Mouse (Mus musculus): Measurements from ENCODE around the gene Cdc6. TPM values are rescaled to one million over a fixed set of nuclear protein-coding genes. Genes with fewer than 3 reads are reported as not detected.
"Not testable (repeated sequence)": the region's sequence is repeated elsewhere in the genome, so short reads cannot be mapped to it uniquely, and the experiment has no call there.

The Cdc6 gene
- total RNA-seq, 2 experiments from 2014 or later: 44.1 to 56.1 TPM

GRCm38 (mm10) chr11:98930127-98930601 lies 22.6 kb downstream of the Cdc6 start:
- ATAC-seq (replicated peaks; ENCODE audit: poor library complexity): no peak

GRCm38 (mm10) chr11:98930773-98931512 lies 23.3 kb downstream of the Cdc6 start:
- ATAC-seq (replicated peaks; ENCODE audit: poor library complexity): no peak

- ATAC-seq (replicated peaks; ENCODE audit: poor library complexity): no peak
Measured at GRCm38 (mm10) chr11:98931513-98932292, 24.1 kb downstream of the Cdc6 start.

GRCm38 (mm10) chr11:98932293-98933091 lies 24.9 kb downstream of the Cdc6 start:
- no peak for ATAC-seq (replicated peaks; ENCODE audit: poor library complexity)

GRCm38 (mm10) chr11:98933151-98933550 lies 25.6 kb downstream of the Cdc6 start:
- ATAC-seq (replicated peaks; ENCODE audit: poor library complexity): peak; percentile 49

- ATAC-seq (replicated peaks; ENCODE audit: poor library complexity): not testable (repeated sequence)
Measured at GRCm38 (mm10) chr11:98933847-98934246, 26.2 kb downstream of the Cdc6 start.

- ATAC-seq (replicated peaks; ENCODE audit: poor library complexity): no peak
Measured at GRCm38 (mm10) chr11:98934367-98934766, 26.8 kb downstream of the Cdc6 start.

- ATAC-seq (replicated peaks; ENCODE audit: poor library complexity): no peak
Measured at GRCm38 (mm10) chr11:98935123-98935522, 27.5 kb downstream of the Cdc6 start.

- no peak for ATAC-seq (replicated peaks; ENCODE audit: poor library complexity)
Measured at GRCm38 (mm10) chr11:98936170-98936569, 28.6 kb downstream of the Cdc6 start.

GRCm38 (mm10) chr11:98936606-98937409 lies 29.2 kb downstream of the Cdc6 start:
- ATAC-seq (replicated peaks; ENCODE audit: poor library complexity): no peak

- peak; percentile 53 for ATAC-seq (replicated peaks; ENCODE audit: poor library complexity)
Measured at GRCm38 (mm10) chr11:98937410-98937913, 29.9 kb downstream of the Cdc6 start.

- no peak for ATAC-seq (replicated peaks; ENCODE audit: poor library complexity)
Measured at GRCm38 (mm10) chr11:98937914-98938694, 30.5 kb downstream of the Cdc6 start.

- no peak for ATAC-seq (replicated peaks; ENCODE audit: poor library complexity)
Measured at GRCm38 (mm10) chr11:98938701-98939083, 31.1 kb downstream of the Cdc6 start.

GRCm38 (mm10) chr11:98939084-98939952 lies 31.7 kb downstream of the Cdc6 start:
- ATAC-seq (replicated peaks; ENCODE audit: poor library complexity): no peak

- ATAC-seq (replicated peaks; ENCODE audit: poor library complexity): no peak
Measured at GRCm38 (mm10) chr11:98939953-98940641, 32.5 kb downstream of the Cdc6 start.

GRCm38 (mm10) chr11:98940776-98941175 lies 33.2 kb downstream of the Cdc6 start:
- ATAC-seq (replicated peaks; ENCODE audit: poor library complexity): no peak

GRCm38 (mm10) chr11:98941341-98941825 lies 33.8 kb downstream of the Cdc6 start:
- ATAC-seq (replicated peaks; ENCODE audit: poor library complexity): no peak

All from megakaryocyte progenitor cell, adult 5-6 weeks (primary cell).